Mouse (Mus musculus): ENCODE measurements around the gene Hist1h3b. TPM values are rescaled to one million over a fixed set of nuclear protein-coding genes. Genes with fewer than 3 reads are reported as not detected.
"Not testable (repeated sequence)": the region's sequence is repeated elsewhere in the genome, so short reads cannot be mapped to it uniquely, and the experiment has no call there.

Hist1h3b gene
- polyA plus RNA-seq, 1 experiment from 2014 or later: 29.5 TPM

- not testable (repeated sequence) for H3K4me2 ChIP-seq; ATAC-seq (ENCODE audit: low read depth); H3K4me1 ChIP-seq (replicated peaks); DNase-seq; H3K9ac ChIP-seq; H3K9me3 ChIP-seq (replicated peaks); H3K4me3 ChIP-seq (replicated peaks); H3K36me3 ChIP-seq; H3K27me3 ChIP-seq
- 12% methylated on average over 2 of the region's 2 CpGs for WGBS (ENCODE audit: insufficient replicate concordance)
- H3K27ac ChIP-seq: peak overlapping the region; percentile 5; the same call in 1 of the 2 replicates
Observed at GRCm38 (mm10) chr13:23717593-23718245, 34.3 kb upstream of the Hist1h3b start.

DNA sequence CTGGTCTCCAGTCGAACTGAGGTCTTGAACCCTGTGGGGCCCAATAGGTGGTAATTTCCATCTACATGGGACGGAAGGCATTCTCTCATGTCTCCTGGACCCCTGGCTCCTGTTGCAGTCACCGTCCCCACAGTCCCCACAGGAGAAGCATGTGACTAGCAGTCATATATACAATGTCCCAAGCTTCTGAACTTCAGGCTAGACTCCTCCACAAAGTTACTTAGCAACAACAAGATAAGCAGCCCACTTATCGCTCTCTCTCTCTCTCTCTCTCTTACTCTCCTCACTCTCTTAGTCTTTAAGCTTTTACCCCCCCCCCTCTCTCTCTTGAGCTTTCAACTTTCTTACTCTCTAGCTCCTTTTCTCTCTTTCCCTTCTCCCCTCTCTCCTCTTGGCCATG is 27.8 kb upstream of the Hist1h3b start:
- H3K4me3 ChIP-seq (replicated peaks): no peak overlapping the region
- 49% methylated on average over 4 of the region's 4 CpGs for WGBS (ENCODE audit: insufficient replicate concordance)
- H3K4me1 ChIP-seq (replicated peaks): peaks cover 46% of the 10 kb centered on the region
- no peaks in the 10 kb centered on the region for H3K9me3 ChIP-seq (replicated peaks)
- no peak overlapping the region for H3K27ac ChIP-seq
- no peaks in the 10 kb centered on the region for H3K36me3 ChIP-seq
- ATAC-seq (ENCODE audit: low read depth) (peak; percentile 66), DNase-seq (no peak)
- H3K4me2 ChIP-seq: no peak overlapping the region
- no peaks in the 10 kb centered on the region for H3K27me3 ChIP-seq
- H3K9ac ChIP-seq: peak overlapping the region; percentile 17; the same call in 1 of the 2 replicates

DNA sequence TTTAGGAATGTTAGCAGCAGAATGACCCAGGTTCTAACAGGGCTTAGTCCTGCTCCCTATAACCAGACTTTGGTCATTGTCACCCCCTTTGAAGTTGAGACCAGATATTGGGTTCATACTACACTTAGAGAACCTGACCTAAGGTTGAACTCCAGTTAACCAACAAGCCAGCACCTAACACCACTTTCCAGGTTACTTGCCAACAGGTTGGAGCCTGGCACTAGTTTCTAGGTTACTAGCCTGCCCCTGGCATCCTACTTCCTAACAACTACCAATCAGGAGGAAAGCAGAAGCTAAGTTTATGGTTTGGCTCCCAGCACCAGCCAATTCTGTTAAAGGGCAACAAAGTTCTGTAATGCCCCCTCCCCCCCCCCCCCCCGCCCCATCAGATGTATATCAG is 26.9 kb upstream of the Hist1h3b start:
- ATAC-seq (ENCODE audit: low read depth) (no peak), DNase-seq (no peak)
- peaks cover 54% of the 10 kb centered on the region for H3K4me1 ChIP-seq (replicated peaks)
- H3K36me3 ChIP-seq: no peaks in the 10 kb centered on the region
- no peak overlapping the region for H3K4me3 ChIP-seq (replicated peaks)
- no peaks in the 10 kb centered on the region for H3K27me3 ChIP-seq
- H3K4me2 ChIP-seq: no peak overlapping the region
- H3K9me3 ChIP-seq (replicated peaks): no peaks in the 10 kb centered on the region
- no peak overlapping the region for H3K9ac ChIP-seq
- H3K27ac ChIP-seq: no peak overlapping the region
- WGBS (ENCODE audit: insufficient replicate concordance): 14% methylated on average over 1 of the region's 1 CpGs

GRCm38 (mm10) chr13:23728472-23729191 is 23.4 kb upstream of the Hist1h3b start:
- 48% methylated on average over 18 of the region's 18 CpGs for WGBS (ENCODE audit: insufficient replicate concordance)
- Histone ChIP-seq H3K9me3 (replicated peaks) (no peaks in the 10 kb centered on the region), H3K4me2 (peak overlapping the region; percentile 35), H3K4me1 (replicated peaks) (peaks cover 54% of the 10 kb centered on the region), H3K27me3 (no peaks in the 10 kb centered on the region), H3K4me3 (replicated peaks) (no peak overlapping the region), H3K36me3 (no peaks in the 10 kb centered on the region), H3K9ac (peak overlapping the region; percentile 46; the same call in 1 of the 2 replicates), H3K27ac (peak overlapping the region; percentile 10)
- DNase-seq (no peak), ATAC-seq (ENCODE audit: low read depth) (no peak)

DNA sequence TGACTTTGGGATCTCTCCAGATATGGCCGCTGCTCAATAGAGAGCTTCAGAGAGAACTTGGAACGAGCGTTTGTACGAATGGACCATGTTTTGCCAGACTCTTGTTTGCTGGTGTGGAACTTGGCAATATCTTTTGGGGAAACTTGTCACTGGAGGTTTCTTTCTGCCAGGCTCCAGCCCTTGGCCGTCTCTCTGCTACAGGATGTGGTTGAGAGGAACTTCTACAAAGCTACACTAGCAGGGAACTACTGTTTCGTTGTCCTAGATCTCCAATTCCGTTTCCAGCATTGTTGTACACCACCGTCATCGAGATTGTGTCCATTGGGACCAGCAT is 22.9 kb upstream of the Hist1h3b start:
- ATAC-seq (ENCODE audit: low read depth) (no peak), DNase-seq (no peak)
- peak overlapping the region; percentile 35; the same call in 1 of the 2 replicates for H3K4me2 ChIP-seq
- H3K27ac ChIP-seq: peak overlapping the region; percentile 10; the same call in 1 of the 2 replicates
- H3K9ac ChIP-seq: 0 out of 2 replicates have a peak overlapping the region, but pooled peaks have one; percentile 9
- H3K36me3 ChIP-seq: no peaks in the 10 kb centered on the region
- no peaks in the 10 kb centered on the region for H3K9me3 ChIP-seq (replicated peaks)
- no peaks in the 10 kb centered on the region for H3K27me3 ChIP-seq
- peaks cover 49% of the 10 kb centered on the region for H3K4me1 ChIP-seq (replicated peaks)
- WGBS (ENCODE audit: insufficient replicate concordance): 49% methylated on average over 9 of the region's 9 CpGs
- no peak overlapping the region for H3K4me3 ChIP-seq (replicated peaks)

DNA sequence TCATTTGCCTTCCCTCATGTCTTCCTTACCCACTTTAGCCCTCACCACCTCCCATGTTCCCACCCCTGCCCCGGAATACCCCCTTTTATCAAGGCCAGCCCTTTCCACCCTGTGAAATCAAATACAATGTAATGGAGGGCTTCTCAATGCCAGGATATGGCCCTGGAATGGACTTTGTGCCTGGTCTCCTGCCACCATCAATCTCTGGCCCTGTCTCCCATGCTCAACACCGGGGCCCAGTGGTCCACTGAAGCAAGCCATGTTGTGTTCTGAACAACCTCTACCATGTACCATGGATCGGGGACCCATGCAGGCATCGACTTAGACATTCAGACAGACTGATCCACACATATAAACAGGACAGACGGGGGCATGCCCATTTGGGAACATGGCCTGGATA is 22.4 kb upstream of the Hist1h3b start:
- Histone ChIP-seq H3K9ac (peak overlapping the region; percentile 9; the same call in 1 of the 2 replicates), H3K27ac (peak overlapping the region; percentile 21; the same call in 1 of the 2 replicates), H3K4me1 (replicated peaks) (peaks cover 43% of the 10 kb centered on the region)

DNA sequence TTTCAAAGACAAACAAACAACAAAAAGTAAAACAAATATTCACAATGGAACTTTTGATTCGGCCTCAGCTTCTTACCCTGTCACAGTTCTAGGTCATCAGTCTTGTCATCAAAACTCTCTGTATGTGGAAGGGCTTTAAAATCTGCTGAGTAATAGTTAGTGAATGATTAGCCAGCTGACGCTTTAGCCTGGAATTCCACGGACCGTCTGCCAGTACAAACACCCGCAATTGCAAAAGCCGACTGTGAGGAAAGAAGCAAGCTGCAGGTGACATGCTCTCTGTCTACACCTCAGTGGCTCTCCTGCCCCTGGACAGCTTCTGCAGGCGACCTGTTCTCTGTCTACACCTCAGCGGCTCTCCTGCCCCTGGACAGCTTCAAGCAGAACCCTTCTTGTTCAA is 21.6 kb upstream of the Hist1h3b start:
- no peak for DNase-seq
- no peaks in the 10 kb centered on the region for H3K9me3 ChIP-seq (replicated peaks)
- no peak overlapping the region for H3K4me2 ChIP-seq
- H3K36me3 ChIP-seq: no peaks in the 10 kb centered on the region
- H3K4me1 ChIP-seq (replicated peaks): peaks cover 37% of the 10 kb centered on the region
- peak; percentile 62; the same call in 1 of the 2 replicates for ATAC-seq (ENCODE audit: low read depth)
- H3K9ac ChIP-seq: no peak overlapping the region
- 53% methylated on average over 8 of the region's 8 CpGs for WGBS (ENCODE audit: insufficient replicate concordance)
- no peak overlapping the region for H3K4me3 ChIP-seq (replicated peaks)
- H3K27ac ChIP-seq: no peak overlapping the region
- no peaks in the 10 kb centered on the region for H3K27me3 ChIP-seq

More for the DNA sequence above, 22.4 kb upstream of the Hist1h3b start:
- H3K4me3 ChIP-seq (replicated peaks): no peak overlapping the region
- no peaks in the 10 kb centered on the region for H3K36me3 ChIP-seq
- no peaks in the 10 kb centered on the region for H3K9me3 ChIP-seq (replicated peaks)
- 81% methylated on average over 5 of the region's 5 CpGs for WGBS (ENCODE audit: insufficient replicate concordance)
- H3K27me3 ChIP-seq: no peaks in the 10 kb centered on the region
- H3K4me2 ChIP-seq: no peak overlapping the region
- ATAC-seq (ENCODE audit: low read depth): peak; percentile 5; the same call in 1 of the 2 replicates
- DNase-seq: no peak

DNA sequence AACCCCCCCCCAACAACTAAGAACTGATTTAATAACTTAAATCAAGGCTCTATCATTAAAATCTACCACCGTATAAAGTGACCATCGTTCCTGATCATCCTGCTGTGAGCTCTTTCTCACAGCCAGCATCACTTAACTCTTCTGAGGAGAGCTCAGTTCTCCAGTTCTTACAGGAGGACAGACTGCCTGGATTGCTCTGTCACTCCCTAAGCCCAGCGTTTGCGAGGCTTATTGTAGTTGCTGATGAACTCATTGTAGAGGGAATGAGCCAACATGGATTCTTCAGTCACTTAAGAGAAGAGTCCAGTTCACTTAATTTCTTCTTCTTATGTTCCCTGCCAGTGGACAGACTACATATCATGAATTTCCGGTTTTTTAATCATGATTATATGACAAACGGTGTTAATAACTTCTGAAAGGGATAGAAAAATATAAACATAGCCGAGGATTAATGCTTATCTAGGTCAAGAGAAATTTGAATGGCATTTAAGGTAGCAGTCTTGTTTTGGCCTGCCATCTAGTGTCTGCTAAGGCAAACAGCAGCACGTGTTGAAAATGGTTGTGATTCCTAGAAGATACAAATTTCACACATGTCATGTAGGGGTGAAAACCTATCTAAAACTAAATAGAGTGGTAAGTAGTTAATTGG is 19.8 kb upstream of the Hist1h3b start:
- H3K9me3 ChIP-seq (replicated peaks): no peaks in the 10 kb centered on the region
- no peak overlapping the region for H3K4me3 ChIP-seq (replicated peaks)
- no peak overlapping the region for H3K9ac ChIP-seq
- no peak for DNase-seq
- peaks cover 37% of the 10 kb centered on the region for H3K4me1 ChIP-seq (replicated peaks)
- no peak overlapping the region for H3K4me2 ChIP-seq
- 24% methylated on average over 8 of the region's 8 CpGs for WGBS (ENCODE audit: insufficient replicate concordance)
- no peaks in the 10 kb centered on the region for H3K36me3 ChIP-seq
- H3K27me3 ChIP-seq: no peaks in the 10 kb centered on the region
- H3K27ac ChIP-seq: no peak overlapping the region
- ATAC-seq (ENCODE audit: low read depth): no peak

DNA sequence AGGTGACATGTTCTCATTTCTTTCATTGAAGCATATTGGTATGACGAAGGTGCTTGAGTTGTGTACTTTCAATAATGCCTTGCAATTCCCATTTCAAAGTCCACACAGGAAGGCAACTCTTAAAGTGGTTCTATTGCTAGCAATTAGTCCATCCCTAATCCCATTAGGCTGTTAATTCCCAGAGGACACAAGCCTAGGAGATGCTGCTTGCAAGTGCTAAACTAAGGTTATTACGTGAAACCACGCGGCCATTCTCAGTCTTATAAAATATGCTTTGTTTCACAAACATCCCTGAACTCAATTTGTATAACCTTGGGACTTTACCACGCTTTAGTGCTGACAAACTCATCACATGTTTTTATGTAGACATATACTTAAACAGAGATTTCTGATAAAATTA is 15.0 kb upstream of the Hist1h3b start:
- 86% methylated on average over 5 of the region's 5 CpGs for WGBS (ENCODE audit: insufficient replicate concordance)
- Histone ChIP-seq H3K9ac (peak overlapping the region; percentile 17; the same call in 1 of the 2 replicates), H3K27me3 (no peaks in the 10 kb centered on the region), H3K4me3 (replicated peaks) (no peak overlapping the region), H3K4me1 (replicated peaks) (peaks cover 24% of the 10 kb centered on the region), H3K27ac (peak overlapping the region; percentile 100), H3K36me3 (no peaks in the 10 kb centered on the region), H3K4me2 (no peak overlapping the region), H3K9me3 (replicated peaks) (no peaks in the 10 kb centered on the region)
- DNase-seq (no peak), ATAC-seq (ENCODE audit: low read depth) (no peak)

GRCm38 (mm10) chr13:23738041-23738440 is 14.0 kb upstream of the Hist1h3b start:
- H3K27ac ChIP-seq: peak overlapping the region; percentile 100
- no peaks in the 10 kb centered on the region for H3K36me3 ChIP-seq
- H3K9me3 ChIP-seq (replicated peaks): no peaks in the 10 kb centered on the region
- peaks cover 31% of the 10 kb centered on the region for H3K4me1 ChIP-seq (replicated peaks)
- 18% methylated on average over 4 of the region's 4 CpGs for WGBS (ENCODE audit: insufficient replicate concordance)
- ATAC-seq (ENCODE audit: low read depth) (no peak), DNase-seq (no peak)
- no peaks in the 10 kb centered on the region for H3K27me3 ChIP-seq
- H3K9ac ChIP-seq: peak overlapping the region; percentile 92
- peak overlapping the region; percentile 82 for H3K4me2 ChIP-seq
- H3K4me3 ChIP-seq (replicated peaks): peak overlapping the region; percentile 65

DNA sequence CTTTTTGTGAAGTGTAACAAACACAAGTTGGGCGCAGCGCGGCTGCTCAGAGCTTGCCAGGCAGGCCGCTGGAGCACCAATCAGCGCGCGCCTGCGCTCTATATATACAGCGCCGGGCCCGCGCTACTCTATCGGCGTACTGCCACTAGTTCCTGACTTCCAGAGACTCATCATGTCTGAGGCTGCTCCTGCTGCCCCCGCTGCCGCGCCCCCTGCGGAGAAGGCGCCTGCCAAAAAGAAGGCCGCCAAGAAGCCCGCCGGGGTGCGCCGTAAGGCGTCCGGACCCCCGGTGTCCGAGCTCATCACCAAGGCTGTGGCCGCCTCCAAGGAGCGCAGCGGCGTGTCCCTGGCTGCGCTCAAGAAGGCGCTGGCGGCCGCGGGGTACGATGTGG is 13.4 kb upstream of the Hist1h3b start, which contains the start of gene Hist1h1c:
Gene Hist1h1c (plus strand): TSS at position 132 of the 392 bp plus-strand sequence.
- DNase-seq (peak; percentile 95), ATAC-seq (ENCODE audit: low read depth) (peak; percentile 79)
- no peaks in the 10 kb centered on the region for H3K27me3 ChIP-seq
- H3K27ac ChIP-seq: peak within 1 kb of the TSS; percentile 100
- H3K4me3 ChIP-seq (replicated peaks): peak within 1 kb of the TSS; percentile 65
- WGBS (ENCODE audit: insufficient replicate concordance): under 1% methylated on average over 38 of the region's 38 CpGs
- peak within 1 kb of the TSS; percentile 92 for H3K9ac ChIP-seq
- peak within 1 kb of the TSS; percentile 82 for H3K4me2 ChIP-seq
- no peaks in the 10 kb centered on the region for H3K36me3 ChIP-seq
- H3K9me3 ChIP-seq (replicated peaks): no peaks in the 10 kb centered on the region
- H3K4me1 ChIP-seq (replicated peaks): peaks cover 35% of the 10 kb centered on the region
